Mouse (Mus musculus): ENCODE results near the gene Pabpn1l.
"Not testable (repeated sequence)": the region's sequence is repeated elsewhere in the genome, so short reads cannot be mapped to it uniquely, and the experiment has no call there.

The Pabpn1l gene

GRCm38 (mm10) chr8:122648192-122648970, 25.8 kb upstream of the Pabpn1l start:
- no peak for DNase-seq (ENCODE audit: low read depth, low spot score)

DNA sequence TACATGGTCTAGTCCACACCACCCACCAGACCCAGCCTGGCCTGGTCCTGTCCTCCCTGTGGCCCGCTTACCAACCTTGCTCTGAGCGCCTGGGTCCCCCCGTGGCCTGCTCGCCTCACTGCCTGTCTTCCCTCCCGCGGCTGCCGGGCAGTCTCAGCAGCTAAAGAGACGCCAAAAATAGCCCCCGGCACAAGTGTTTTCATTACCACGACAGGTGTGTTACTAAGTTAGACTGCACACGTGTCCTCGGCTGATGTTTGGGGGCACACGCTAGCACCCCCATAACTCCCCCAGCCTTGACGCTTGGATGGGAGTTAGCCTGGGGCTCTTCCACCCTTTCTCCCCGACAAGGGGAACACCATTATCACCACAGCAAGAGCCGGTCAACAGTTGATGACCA, 23.8 kb upstream of the Pabpn1l start:
- DNase-seq (ENCODE audit: low read depth, low spot score) = no peak

- DNase-seq (ENCODE audit: low read depth, low spot score) = no peak
Observed at GRCm38 (mm10) chr8:122644175-122644954, 21.8 kb upstream of the Pabpn1l start.

- no peak for DNase-seq (ENCODE audit: low read depth, low spot score)
Observed at GRCm38 (mm10) chr8:122642071-122642470, 19.5 kb upstream of the Pabpn1l start.

GRCm38 (mm10) chr8:122641406-122641805, 18.9 kb upstream of the Pabpn1l start:
- DNase-seq (ENCODE audit: low read depth, low spot score) = no peak

- no peak for DNase-seq (ENCODE audit: low read depth, low spot score)
Observed at GRCm38 (mm10) chr8:122640825-122641224, 18.3 kb upstream of the Pabpn1l start.

- DNase-seq (ENCODE audit: low read depth, low spot score) = no peak
Observed at GRCm38 (mm10) chr8:122639521-122640248, 17.1 kb upstream of the Pabpn1l start.

- no peak for DNase-seq (ENCODE audit: low read depth, low spot score)
Observed at GRCm38 (mm10) chr8:122638601-122639000, 16.1 kb upstream of the Pabpn1l start.

DNA sequence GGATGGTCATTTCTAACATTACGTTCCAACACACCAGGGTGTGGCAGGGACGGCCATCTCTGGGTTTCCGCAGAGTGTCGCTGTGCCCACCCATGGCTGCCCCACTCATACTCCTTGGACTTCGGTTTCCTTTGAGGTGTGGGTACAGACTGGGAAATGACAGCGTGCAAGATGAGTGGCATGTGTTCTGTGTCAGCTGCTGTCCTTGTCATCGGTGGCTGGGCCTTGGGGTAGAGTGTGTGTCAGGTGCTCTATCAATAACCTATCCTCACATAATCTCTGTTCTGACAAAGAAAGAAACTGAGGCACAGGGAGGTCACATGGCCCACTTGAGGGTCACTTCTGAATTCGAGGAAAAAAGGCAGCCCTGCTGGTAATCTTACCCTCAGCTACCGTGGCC, 14.7 kb upstream of the Pabpn1l start:
- DNase-seq (ENCODE audit: low read depth, low spot score) = no peak

DNA sequence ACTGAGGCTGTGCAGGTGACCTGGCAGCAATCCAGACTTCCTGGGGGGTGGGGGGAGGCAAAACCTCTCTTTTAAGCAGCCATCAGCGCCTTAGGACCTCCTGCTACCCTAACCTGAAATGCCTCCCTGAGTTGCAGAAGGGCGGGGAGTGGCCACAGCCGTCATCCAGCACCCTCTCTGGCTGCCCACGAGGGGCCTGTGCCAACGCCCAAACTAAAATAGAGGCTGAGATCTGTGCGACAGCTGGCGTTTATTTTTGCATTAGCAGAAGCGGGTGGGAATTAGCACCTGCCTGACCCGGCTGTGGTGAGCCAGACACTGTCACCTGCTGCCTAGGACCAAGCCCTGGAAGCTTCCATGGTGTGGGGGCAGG, 14.2 kb upstream of the Pabpn1l start:
- DNase-seq (ENCODE audit: low read depth, low spot score) = no peak

GRCm38 (mm10) chr8:122635878-122636802, 13.6 kb upstream of the Pabpn1l start:
- DNase-seq (ENCODE audit: low read depth, low spot score) = no peak

- no peak for DNase-seq (ENCODE audit: low read depth, low spot score)
Observed at GRCm38 (mm10) chr8:122633205-122633604, 10.7 kb upstream of the Pabpn1l start.

- not testable (repeated sequence) for DNase-seq (ENCODE audit: low read depth, low spot score)
Observed at GRCm38 (mm10) chr8:122632134-122632533, 9.6 kb upstream of the Pabpn1l start.

GRCm38 (mm10) chr8:122630696-122631095, 8.2 kb upstream of the Pabpn1l start:
- no peak for DNase-seq (ENCODE audit: low read depth, low spot score)

DNA sequence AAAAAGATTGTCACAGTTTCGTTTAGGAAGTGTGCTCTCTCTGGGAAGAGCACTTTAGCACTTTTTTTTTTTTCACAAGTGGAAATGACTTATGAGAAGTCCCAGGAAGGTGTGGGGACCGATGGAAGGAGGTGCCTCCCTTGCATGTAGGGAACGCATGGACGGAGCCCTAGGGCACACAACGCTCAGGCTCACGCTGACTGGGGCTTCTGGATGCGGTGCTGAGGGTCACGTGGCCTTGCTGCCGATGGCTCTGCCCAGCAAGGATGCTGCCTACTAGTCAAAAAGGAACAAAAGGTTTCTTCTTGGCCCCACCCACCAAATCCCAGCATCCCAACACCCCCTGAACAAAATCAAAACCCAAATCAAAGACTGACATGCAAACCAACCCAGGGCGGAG, 6.8 kb upstream of the Pabpn1l start:
- DNase-seq (ENCODE audit: low read depth, low spot score) = no peak

DNA sequence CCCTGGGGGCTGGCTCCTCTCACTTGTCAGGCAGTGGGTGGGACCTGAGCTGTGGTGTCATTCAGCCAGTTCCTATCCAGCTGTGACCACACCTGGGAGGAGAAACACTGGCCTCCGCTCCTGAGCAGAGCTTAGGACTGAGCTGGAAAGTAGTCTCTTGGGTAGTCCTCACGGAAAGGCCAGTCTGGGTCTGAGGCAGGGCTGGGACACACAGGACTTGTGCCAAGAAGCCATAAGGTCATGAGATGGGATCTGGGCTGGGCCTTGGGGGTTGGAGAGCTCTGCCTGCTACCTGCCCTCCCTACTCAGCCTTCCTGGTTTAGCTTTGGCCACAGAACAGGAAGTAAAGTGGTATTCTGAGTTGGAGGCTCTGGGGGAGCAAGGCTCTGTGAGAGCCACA, 4.4 kb upstream of the Pabpn1l start:
- no peak for DNase-seq (ENCODE audit: low read depth, low spot score)

- DNase-seq (ENCODE audit: low read depth, low spot score) = no peak
Observed at GRCm38 (mm10) chr8:122625811-122626210, 3.3 kb upstream of the Pabpn1l start.

GRCm38 (mm10) chr8:122624653-122625052, 2.1 kb upstream of the Pabpn1l start:
- no peak for DNase-seq (ENCODE audit: low read depth, low spot score)

- no peak for DNase-seq (ENCODE audit: low read depth, low spot score)
Observed at GRCm38 (mm10) chr8:122623844-122624642, 1.5 kb upstream of the Pabpn1l start.

GRCm38 (mm10) chr8:122620446-122620845, 2.1 kb downstream of the Pabpn1l start:
- no peak for DNase-seq (ENCODE audit: low read depth, low spot score)

Measured in retina, adult 2 months (tissue).